Mouse (Mus musculus) monocyte, adult 59 days (primary cell): ENCODE data around the gene Gm15097. TPM values are rescaled to one million over a fixed set of nuclear protein-coding genes. Genes with fewer than 3 reads are reported as not detected.

Experiments
- total RNA-seq, 2 experiments: library from RNA; stranded (reverse); gene quantifications; one replicate each; pipeline ENCODE4 v1.2.4; 2023

The Gm15097 gene
- total RNA-seq = not detected

GRCm38 (mm10) chrX:149784173-149784572 lies at the start of gene Gm15097:
TSS of gene Gm15097 (plus strand) at chrX:149784473.

Other genes with a start within 250 kb of the Gm15097 start
- not detected for gene Gm10439, start 189.9 kb upstream of the Gm15097 start, total RNA-seq
- not detected for gene Gm15091, start 157.2 kb downstream of the Gm15097 start, total RNA-seq